In the genomic region with DNA sequence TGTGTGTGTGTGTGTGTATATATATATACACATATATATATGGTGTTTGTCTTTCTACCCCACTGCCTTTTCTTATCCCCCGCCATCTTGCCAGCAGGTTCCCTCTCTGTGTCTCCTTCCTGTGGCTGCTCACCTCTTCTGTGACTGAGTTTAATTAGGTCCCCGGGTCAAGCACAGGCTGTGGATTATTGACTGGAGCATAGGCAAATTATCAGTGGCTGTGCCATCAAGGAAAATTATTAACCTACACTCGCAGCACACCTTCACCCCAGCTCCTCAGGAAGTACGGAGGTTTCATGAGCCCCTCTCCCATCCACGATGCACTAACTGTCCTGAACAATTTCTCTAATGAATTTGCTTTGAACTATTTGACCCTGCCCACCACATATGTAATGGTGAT, we compare ENCODE assay signal across 27 mouse cellular contexts. TPM values are rescaled to one million over a fixed set of nuclear protein-coding genes. Genes with fewer than 3 reads are reported as not detected.
DNase-seq lines count a peak whose midpoint lies in the region; ATAC-seq and TF ChIP-seq lines count a peak whose summit lies in the region.
"Had no signal": no experiment of that assay in that cellular context is flagged by ENCODE, and none has a peak within 500 bp of the region (broad histone marks: within the 10 kb centered on the region; RNA-seq: fewer than 3 reads in every experiment).

No protein-coding gene starts in this region.

- TF ChIP-seq CTCF in intestine, postnatal 0 days (IDR thresholded peaks at IDR 0.05; ENCODE audit: low read depth) = no peak
- no peak for TF ChIP-seq CTCF in kidney, postnatal 0 days (IDR thresholded peaks at IDR 0.05; ENCODE audit: low read depth)

- WGBS in intestine, embryonic 16.5 days = 68% methylated on average over 5 of the region's 5 CpGs
- 48% methylated on average over 5 of the region's 5 CpGs for WGBS in intestine, postnatal 0 days
- 66% methylated on average over 5 of the region's 5 CpGs for WGBS in kidney, postnatal 0 days
- 70% methylated on average over 5 of the region's 5 CpGs for WGBS in kidney, embryonic 14.5 days

- no peak overlapping the region for H3K4me3 ChIP-seq in intestine, embryonic 16.5 days (ENCODE audit: low read length)
- H3K4me3 ChIP-seq in intestine, postnatal 0 days (ENCODE audit: low read depth, low read length) = no peak overlapping the region
- no peak overlapping the region for H3K4me3 ChIP-seq in kidney, postnatal 0 days (replicated peaks; ENCODE audit: low read depth, low read length)
- H3K4me3 ChIP-seq in kidney, embryonic 14.5 days (ENCODE audit: low read length) = no peak overlapping the region
- H3K4me3 ChIP-seq: embryonic facial prominence, embryonic 12.5 days; embryonic facial prominence, embryonic 15.5 days; gastrocnemius, adult 2 months; heart, embryonic 13.5 days had no signal

- H3K27me3 ChIP-seq in intestine, embryonic 16.5 days (replicated peaks; ENCODE audit: control insufficient read depth, insufficient read depth, low read length) = no peaks in the 10 kb centered on the region
- no peaks in the 10 kb centered on the region for H3K27me3 ChIP-seq in intestine, postnatal 0 days (replicated peaks; ENCODE audit: control insufficient read depth, insufficient read depth, low read length)
- H3K27me3 ChIP-seq in kidney, postnatal 0 days (ENCODE audit: insufficient read depth, low read length) = no peaks in the 10 kb centered on the region
- no peaks in the 10 kb centered on the region for H3K27me3 ChIP-seq in kidney, embryonic 14.5 days (ENCODE audit: control insufficient read depth, insufficient read depth, low read length)
- H3K27me3 ChIP-seq: CH12.LX; embryonic facial prominence, embryonic 12.5 days; embryonic facial prominence, embryonic 15.5 days; heart, embryonic 13.5 days; Patski had no signal

- no peaks in the 10 kb centered on the region for H3K36me3 ChIP-seq in intestine, embryonic 16.5 days (ENCODE audit: control insufficient read depth, insufficient read depth, low read length)
- H3K36me3 ChIP-seq in intestine, postnatal 0 days (ENCODE audit: control insufficient read depth, insufficient read depth) = no peaks in the 10 kb centered on the region
- H3K36me3 ChIP-seq in kidney, postnatal 0 days (ENCODE audit: insufficient read depth, low read length) = peaks cover 4% of the 10 kb centered on the region; the same call in 1 of the 2 replicates
- no peaks in the 10 kb centered on the region; the same call in 1 of the 2 replicates for H3K36me3 ChIP-seq in kidney, embryonic 14.5 days (ENCODE audit: control insufficient read depth, insufficient read depth, low read length)
- H3K36me3 ChIP-seq: embryonic facial prominence, embryonic 12.5 days; embryonic facial prominence, embryonic 15.5 days had no signal

- H3K9me3 ChIP-seq in intestine, embryonic 16.5 days (ENCODE audit: control insufficient read depth, low read length) = no peaks in the 10 kb centered on the region
- no peaks in the 10 kb centered on the region for H3K9me3 ChIP-seq in intestine, postnatal 0 days (ENCODE audit: control insufficient read depth)
- H3K9me3 ChIP-seq in kidney, postnatal 0 days (replicated peaks; ENCODE audit: low read length) = no peaks in the 10 kb centered on the region
- no peaks in the 10 kb centered on the region for H3K9me3 ChIP-seq in kidney, embryonic 14.5 days (ENCODE audit: control insufficient read depth, low read length)
- H3K9me3 ChIP-seq: embryonic facial prominence, embryonic 12.5 days; embryonic facial prominence, embryonic 15.5 days; G1E; heart, embryonic 13.5 days had no signal

- no peak overlapping the region for H3K4me2 ChIP-seq in intestine, embryonic 16.5 days (ENCODE audit: low read depth, low read length)
- no peak overlapping the region for H3K4me2 ChIP-seq in intestine, postnatal 0 days (replicated peaks; ENCODE audit: low read depth)
- H3K4me2 ChIP-seq in kidney, postnatal 0 days (ENCODE audit: low read length) = no peak overlapping the region
- H3K4me2 ChIP-seq in kidney, embryonic 14.5 days (replicated peaks; ENCODE audit: low read depth, low read length) = no peak overlapping the region
- H3K4me2 ChIP-seq: embryonic facial prominence, embryonic 12.5 days; embryonic facial prominence, embryonic 15.5 days; heart, embryonic 13.5 days; hindbrain, embryonic 14.5 days had no signal

- ATAC-seq in intestine, embryonic 16.5 days = peak; percentile 40; the same call in 1 of the 2 replicates
- ATAC-seq in intestine, postnatal 0 days = no peak
- 0 out of 2 replicates have a peak, but pooled peaks have one; percentile 36 for ATAC-seq in kidney, postnatal 0 days (replicated peaks; ENCODE audit: low FRiP score, low read depth)
- no peak for ATAC-seq in kidney, embryonic 14.5 days (ENCODE audit: low FRiP score, low TSS enrichment)
- ATAC-seq: forebrain, embryonic 14.5 days; forebrain, postnatal 0 days; hindbrain, postnatal 0 days; Patski had no signal

- DNase-seq in kidney, adult 8-10 months = peak; percentile 5 to 49
- DNase-seq in kidney, postnatal 25 days = no peak
- DNase-seq in kidney, postnatal 0 days (ENCODE audit: low spot score) = no peak
- DNase-seq: adrenal gland, postnatal 10 days; adrenal gland, postnatal 36 days; B cell, adult 2 months; cerebellum, adult 18-20 months; cerebellum, adult 9-10 months; cerebellum, postnatal 25 days; forebrain, postnatal 0 days; gastrocnemius, adult 2 months; gastrocnemius, postnatal 14 days; heart, adult 18-20 months; heart, postnatal 14 days; heart, postnatal 4 days had no signal

- peaks cover 7% of the 10 kb centered on the region; the same call in 1 of the 2 replicates for H3K4me1 ChIP-seq in intestine, embryonic 16.5 days (ENCODE audit: control insufficient read depth, insufficient read depth, low read length)
- no peaks in the 10 kb centered on the region for H3K4me1 ChIP-seq in intestine, postnatal 0 days (replicated peaks; ENCODE audit: control insufficient read depth, insufficient read depth, low read length)
- no peaks in the 10 kb centered on the region for H3K4me1 ChIP-seq in kidney, postnatal 0 days (replicated peaks; ENCODE audit: insufficient read depth, low read length)
- H3K4me1 ChIP-seq in kidney, embryonic 14.5 days (ENCODE audit: control insufficient read depth, insufficient read depth, low read length) = no peaks in the 10 kb centered on the region
- H3K4me1 ChIP-seq: embryonic facial prominence, embryonic 15.5 days had no signal

- no peak overlapping the region for H3K27ac ChIP-seq in intestine, embryonic 16.5 days (ENCODE audit: low read length)
- no peak overlapping the region for H3K27ac ChIP-seq in intestine, postnatal 0 days (ENCODE audit: low read depth, low read length)
- H3K27ac ChIP-seq in kidney, postnatal 0 days = no peak overlapping the region
- no peak overlapping the region for H3K27ac ChIP-seq in kidney, embryonic 14.5 days (ENCODE audit: low read depth, low read length)
- H3K27ac ChIP-seq: embryonic facial prominence, embryonic 12.5 days; embryonic facial prominence, embryonic 15.5 days; gastrocnemius, adult 2 months; heart, embryonic 13.5 days; hindbrain, embryonic 14.5 days; hindbrain, postnatal 0 days had no signal

- H3K9ac ChIP-seq in intestine, embryonic 16.5 days (ENCODE audit: low read depth, low read length) = no peak overlapping the region
- no peak overlapping the region for H3K9ac ChIP-seq in intestine, postnatal 0 days (ENCODE audit: low read depth, low read length)
- H3K9ac ChIP-seq in kidney, postnatal 0 days (ENCODE audit: low read depth, low read length) = no peak overlapping the region
- H3K9ac ChIP-seq in kidney, embryonic 14.5 days (ENCODE audit: low read depth, low read length) = no peak overlapping the region
- H3K9ac ChIP-seq: embryonic facial prominence, embryonic 12.5 days; embryonic facial prominence, embryonic 15.5 days; forebrain, postnatal 0 days; heart, embryonic 13.5 days; hindbrain, embryonic 14.5 days had no signal

RNA-seq across cellular contexts. Expression of gene Mllt3, which starts 41.5 kb away (rescaled TPM):
- 27.9 and 30.0 TPM in 2 replicates for polyA plus RNA-seq in intestine, embryonic 16.5 days (2015; fragmentation: Nextera tagmentation; extraction: Ambion mirVana)
- polyA plus RNA-seq in intestine, postnatal 0 days (2015; fragmentation: Nextera tagmentation; extraction: Ambion mirVana) = 17.5 and 20.0 TPM in 2 replicates
- 28.7 and 28.9 TPM in 2 replicates for polyA plus RNA-seq in kidney, postnatal 0 days (2015; fragmentation: Nextera tagmentation; extraction: Ambion mirVana)
- polyA plus RNA-seq in kidney, embryonic 14.5 days (2014; fragmentation: Nextera tagmentation; extraction: Ambion mirVana) = 28.7 and 33.4 TPM in 2 replicates

Comparison
In these comparisons a context has a peak if more than half of its experiments do, and no peak if none do; other contexts are left out.
1. ATAC-seq: peak in intestine, embryonic 16.5 days (single experiment) and kidney, postnatal 0 days (single experiment); none in intestine, postnatal 0 days (single experiment) and kidney, embryonic 14.5 days (single experiment).
2. DNase-seq: peak in kidney, adult 8-10 months (2 of 2); none in kidney, postnatal 25 days (0 of 2) and kidney, postnatal 0 days (single experiment).